Mouse (Mus musculus): ENCODE results near the gene Gclm.
A peak's percentile ranks its signal among the peaks of the same experiment; 100 is the strongest.
"Not testable (repeated sequence)": the region's sequence is repeated elsewhere in the genome, so short reads cannot be mapped to it uniquely, and the experiment has no call there.

The Gclm gene

GRCm38 (mm10) chr3:122243416-122244167 lies 1.8 kb upstream of the Gclm start:
- no peak for DNase-seq

DNA sequence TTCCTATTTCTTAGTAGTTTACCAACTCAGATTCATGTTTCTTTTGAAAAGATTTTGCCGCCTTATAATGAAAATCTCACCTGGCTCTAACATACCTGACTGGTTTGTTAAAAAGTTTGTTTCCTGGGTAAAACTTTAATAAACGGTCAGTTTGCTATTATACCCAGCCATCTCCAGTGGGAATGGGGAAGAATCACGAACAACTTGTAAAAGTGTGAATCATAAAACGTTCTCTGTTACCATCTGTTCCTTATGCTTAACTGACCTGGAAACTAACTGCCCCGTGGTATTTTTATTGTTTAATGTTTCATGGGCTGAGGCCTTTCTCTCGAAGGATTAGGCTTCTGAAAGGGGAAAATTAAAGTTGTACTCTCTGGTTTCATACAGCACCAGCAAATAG lies 598 bp upstream of the Gclm start:
- no peak for DNase-seq

GRCm38 (mm10) chr3:122245878-122246332 lies 548 bp downstream of the Gclm start:
- DNase-seq = peak; percentile 65

DNA sequence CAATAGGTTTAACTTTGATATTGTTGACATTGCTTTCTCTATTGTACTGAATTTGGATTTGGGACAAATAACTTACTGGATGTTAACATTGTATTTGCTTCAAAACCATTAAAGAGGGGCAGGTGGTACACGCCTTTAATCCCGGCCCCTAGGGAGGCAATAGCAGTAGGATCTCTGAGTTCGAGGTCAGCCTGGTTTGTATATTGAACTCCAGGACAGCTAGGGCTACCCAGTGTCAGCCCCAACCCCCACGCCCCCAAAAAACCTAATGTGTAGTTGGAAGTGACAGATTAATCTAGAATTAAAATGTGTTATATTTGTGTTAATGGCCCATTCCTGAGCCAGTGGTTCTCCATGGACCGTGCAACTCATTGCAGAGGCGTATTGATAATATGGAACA lies 1.0 kb downstream of the Gclm start:
- DNase-seq = no peak

GRCm38 (mm10) chr3:122246986-122247767 lies 1.8 kb downstream of the Gclm start:
- DNase-seq = peak in 1 of 2 experiments; percentile 37

DNA sequence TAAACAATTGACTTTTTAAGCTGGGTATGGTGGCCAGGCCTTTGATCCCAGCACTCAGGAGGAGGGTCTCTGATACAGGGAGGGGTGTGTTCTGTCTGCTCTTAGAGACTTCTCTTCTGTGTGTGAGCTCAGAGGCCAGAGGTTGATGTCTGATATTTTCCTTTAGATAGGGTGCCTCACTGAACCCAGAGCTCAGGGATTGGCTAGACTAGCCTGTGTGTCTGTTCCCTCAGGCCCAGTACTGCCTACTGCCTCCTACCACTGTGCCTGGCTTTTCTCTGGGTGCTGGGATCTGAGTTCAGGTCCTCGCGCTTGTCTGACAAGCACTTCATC lies 2.4 kb downstream of the Gclm start:
- no peak for DNase-seq

- DNase-seq = no peak
Measured at GRCm38 (mm10) chr3:122252466-122253253, 7.3 kb downstream of the Gclm start.

DNA sequence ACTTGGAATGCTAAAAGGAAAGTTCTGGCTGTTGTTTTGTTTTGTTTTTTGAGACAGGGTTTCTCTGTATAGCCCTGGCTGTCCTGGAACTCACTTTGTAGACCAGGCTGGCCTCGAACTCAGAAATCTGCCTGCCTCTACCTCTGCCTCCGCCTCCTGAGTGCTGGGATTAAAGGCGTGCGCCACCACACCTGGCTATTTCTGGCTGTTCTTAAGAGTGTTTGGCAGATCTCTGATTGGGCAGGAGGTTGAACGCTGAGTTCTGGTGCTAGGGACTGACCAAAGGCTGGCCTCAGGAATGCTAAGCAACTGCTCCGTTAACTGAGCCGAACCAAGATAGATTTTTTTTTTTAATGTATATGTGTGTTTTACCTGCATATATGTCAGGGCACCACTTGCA lies 8.7 kb downstream of the Gclm start:
- not testable (repeated sequence) for DNase-seq

GRCm38 (mm10) chr3:122269986-122270385 lies 24.6 kb downstream of the Gclm start:
- DNase-seq = no peak

GRCm38 (mm10) chr3:122272565-122272964 lies 27.2 kb downstream of the Gclm start:
- not testable (repeated sequence) for DNase-seq

DNA sequence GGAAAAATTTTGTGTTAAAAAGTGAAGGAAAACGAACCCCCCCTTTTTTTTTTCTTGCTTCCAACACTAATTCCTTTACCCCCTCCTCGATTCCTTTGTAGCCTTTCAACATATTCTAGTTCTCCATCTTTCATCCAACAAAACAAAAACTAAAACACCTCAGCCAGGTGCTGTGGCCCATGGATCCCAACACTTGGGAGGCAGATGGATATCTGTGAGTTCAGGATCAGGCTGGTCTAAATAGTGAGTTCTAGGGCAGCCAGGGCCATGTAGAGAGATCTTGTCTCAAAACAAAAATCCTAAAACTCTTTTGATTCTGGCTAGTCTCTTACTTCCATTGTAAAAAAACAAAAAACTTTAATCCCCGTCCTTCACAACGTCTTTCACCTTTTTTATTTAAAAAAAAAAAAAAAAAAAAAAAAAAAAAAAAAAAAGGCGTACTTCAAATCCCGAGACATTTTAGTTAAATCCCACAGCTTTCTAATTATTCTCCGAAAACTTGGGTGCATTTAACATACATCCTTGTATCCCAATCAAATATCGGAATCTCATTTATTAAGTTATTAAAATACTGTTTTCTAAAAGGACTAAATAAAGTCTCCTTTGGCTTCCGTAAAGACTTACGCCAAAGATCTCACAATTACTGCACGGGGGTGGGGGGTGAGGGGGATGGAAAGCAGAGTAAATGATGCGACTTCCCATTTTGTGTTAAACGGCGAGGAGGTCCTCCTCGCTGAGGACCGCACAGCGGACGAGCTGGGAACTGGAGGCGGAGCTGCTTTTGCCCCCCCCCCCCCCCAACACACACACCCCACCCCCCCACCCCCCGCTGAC lies 28.3 kb downstream of the Gclm start:
- no peak for DNase-seq

DNA sequence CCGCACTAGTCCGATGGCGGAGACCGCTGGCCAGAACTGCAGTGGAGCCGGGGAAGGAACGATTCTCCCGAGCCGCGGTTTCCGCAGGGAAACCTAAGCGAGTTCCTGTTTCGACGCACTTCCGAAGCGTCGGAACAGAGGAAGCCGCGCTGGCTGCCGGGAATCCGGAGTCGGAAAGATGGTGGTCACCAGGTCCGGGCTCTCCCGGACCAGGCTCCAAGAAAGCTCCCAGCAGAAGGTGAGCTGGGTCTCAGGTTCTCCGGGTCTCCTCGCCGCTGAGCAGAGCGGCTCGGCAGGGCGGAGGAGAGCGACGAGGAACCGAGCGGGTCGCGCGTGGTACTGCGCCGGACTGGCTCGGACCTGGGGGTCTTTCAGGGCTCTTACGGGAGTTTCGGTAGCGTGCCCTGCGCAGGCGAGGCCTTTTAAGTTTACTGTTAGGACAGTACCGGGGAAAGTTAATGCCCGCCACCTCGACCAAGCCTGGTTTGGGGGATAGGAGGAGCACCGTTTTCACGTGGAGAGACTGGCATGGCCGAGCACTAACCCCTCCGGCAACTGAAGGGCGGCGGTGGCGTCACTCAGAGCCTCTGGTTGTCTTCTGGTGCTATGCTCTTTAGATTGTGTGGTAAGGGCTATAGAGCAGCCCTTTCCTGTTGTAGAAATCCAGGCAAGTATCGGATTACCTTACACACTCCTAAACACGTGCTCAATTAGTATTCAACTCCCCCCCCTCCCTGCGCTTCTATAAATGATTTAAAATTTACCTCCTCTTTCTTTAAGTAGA lies 29.1 kb downstream of the Gclm start, which contains the start of gene Dnttip2:
Gene Dnttip2, plus strand, starts transcription at position 148 of the 784 bp plus-strand sequence.
- DNase-seq = peak; percentile 94 to 95

- DNase-seq = no peak
Measured at GRCm38 (mm10) chr3:122275111-122275510, 29.8 kb downstream of the Gclm start.

GRCm38 (mm10) chr3:122287195-122287594 lies 41.8 kb downstream of the Gclm start:
- DNase-seq = no peak

DNA sequence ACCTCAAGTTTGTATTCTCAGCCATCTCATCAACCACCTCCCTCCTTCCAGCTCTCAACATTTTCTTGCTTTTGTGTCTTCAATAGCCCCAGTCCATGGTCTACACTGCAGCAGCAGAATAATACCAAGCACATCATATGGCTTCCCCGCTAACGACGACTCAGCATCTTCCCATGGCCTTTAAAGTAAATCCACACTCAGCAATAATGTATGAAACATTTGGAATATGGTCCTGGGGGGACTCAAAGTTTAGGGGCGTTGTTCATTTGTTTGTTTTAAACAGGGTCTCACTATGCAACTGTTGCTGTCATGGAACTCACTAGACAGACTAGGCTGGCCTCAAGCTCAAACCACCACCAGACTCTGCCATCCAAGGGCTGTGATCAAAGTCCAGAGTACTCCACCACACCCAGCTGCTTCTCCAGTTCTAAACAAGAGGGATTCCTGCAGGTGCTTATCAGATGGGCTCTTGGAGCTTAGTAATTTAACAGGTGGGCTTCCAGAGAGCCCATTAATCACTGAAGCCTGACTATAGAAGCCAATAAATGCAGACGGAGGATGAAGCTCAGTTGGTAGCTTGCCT lies 43.3 kb downstream of the Gclm start:
- no peak for DNase-seq

- not testable (repeated sequence) for DNase-seq
Measured at GRCm38 (mm10) chr3:122289344-122289743, 44.0 kb downstream of the Gclm start.

GRCm38 (mm10) chr3:122290696-122291095 lies 45.3 kb downstream of the Gclm start:
- no peak for DNase-seq

GRCm38 (mm10) chr3:122291828-122292227 lies 46.5 kb downstream of the Gclm start:
- DNase-seq = no peak

DNA sequence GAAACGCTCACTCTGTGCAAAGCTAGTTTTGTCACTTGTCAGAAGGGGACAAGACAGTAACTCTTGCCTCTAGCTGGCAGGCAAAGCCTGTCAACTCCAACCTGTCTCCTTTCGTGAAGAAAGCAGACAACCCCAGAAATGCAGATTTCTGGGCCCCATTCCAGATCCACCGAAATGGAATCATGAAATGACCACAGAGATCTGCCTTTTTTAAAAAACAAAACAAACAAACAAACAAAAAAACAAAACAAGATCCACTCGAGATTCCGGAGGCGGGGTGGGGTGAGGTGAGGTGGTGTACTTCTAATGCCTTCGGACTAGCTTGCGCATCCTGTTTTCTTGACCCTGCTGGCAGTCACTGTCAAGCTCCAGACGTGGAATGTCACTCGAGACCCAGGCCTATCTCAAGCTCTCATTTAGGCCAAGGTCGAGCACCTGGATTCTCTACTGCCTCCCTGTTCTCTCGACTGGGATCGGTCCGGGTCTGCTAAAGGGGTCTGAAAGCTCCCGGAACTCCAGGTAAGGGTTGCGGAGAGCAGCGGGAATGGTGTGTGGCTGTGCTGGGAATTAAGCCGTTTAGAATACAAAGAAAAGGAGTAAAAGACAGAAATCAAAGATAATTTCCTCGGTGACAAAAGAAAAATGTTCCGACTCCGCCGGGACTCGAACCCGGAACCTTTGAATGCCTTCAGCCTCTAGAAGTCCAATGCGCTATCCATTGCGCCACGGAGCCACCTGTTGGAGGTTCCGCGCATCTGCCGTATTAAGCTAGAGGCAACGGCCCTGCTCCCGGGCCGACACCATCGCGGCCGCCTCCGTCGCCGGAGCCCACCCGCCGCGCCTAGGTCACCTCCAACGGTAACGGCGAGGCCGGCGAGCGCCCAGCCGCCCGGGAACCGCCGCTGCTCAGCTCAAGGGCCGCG lies 47.2 kb downstream of the Gclm start:
- DNase-seq = peak; percentile 89 to 95
